Mouse (Mus musculus) neutrophil, adult 5-6 weeks (primary cell): ENCODE measurements around the gene Spcs2. TPM values are rescaled to one million over a fixed set of nuclear protein-coding genes. Genes with fewer than 3 reads are reported as not detected.
A peak's percentile ranks its signal among the peaks of the same experiment; 100 is the strongest.

Experiments
- ATAC-seq: fragments of 151-379, 151-347 bp; 2 replicates; pipeline ENCODE4 v1.8.0; 2017; ENCODE audit warnings: mild to moderate bottlenecking, moderate TSS enrichment; ENCODE audit not compliant: insufficient number of reproducible peaks, poor library complexity, low FRiP score, severe bottlenecking; ENCODE audit errors: extremely low read depth
- total RNA-seq: library from RNA; stranded (forward); fragments of 200-1000 nt; gene quantifications from 2 replicates; pipeline ENCODE4 v1.2.3, GENCODE M21; 2017

Spcs2 gene
- total RNA-seq, result 70.7 and 76.8 TPM in 2 replicates

DNA sequence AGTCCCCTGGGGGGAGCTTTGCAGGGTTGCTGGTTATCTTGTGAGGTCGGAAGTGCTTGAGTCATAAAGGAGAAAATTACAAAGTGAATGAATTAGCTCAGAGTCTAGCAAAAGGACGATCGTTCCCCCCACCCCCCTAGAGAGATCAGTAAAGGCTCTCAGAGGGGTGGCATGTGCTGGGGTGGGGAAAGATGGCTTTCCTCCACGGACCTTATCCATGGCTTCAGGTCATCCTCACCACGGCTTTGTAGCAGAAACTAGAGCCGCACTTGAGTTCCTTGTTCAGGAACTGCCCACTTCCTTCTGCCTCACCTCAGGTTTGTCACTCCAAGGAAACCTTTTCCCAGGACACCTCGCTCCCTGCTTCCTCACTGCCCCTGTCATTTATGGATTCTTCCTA lies at the start of gene Spcs2:
Gene Spcs2, minus strand, starts transcription at position 101 of the 400 bp plus-strand sequence.
- ATAC-seq, result no peak

DNA sequence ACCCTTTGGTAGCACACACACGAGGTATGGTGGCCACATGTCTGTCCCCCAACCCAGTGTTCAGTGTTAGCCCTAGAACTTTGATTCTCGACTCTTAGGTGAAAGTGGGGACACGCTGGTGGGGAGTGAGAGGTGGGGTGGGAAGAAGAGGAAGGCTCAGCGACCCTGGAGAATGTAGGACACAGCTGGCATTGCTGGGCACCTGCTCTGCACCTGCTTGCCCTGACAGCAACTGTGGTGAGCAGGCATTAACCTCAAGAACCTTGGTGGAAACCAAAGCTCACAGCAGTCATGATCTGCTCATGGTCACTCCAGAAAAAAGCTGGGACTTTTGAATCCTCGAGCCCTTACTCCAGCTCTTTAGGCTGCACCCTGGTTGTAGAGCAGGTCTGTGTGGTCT lies 47.8 kb upstream of the Spcs2 start:
- ATAC-seq, result no peak

DNA sequence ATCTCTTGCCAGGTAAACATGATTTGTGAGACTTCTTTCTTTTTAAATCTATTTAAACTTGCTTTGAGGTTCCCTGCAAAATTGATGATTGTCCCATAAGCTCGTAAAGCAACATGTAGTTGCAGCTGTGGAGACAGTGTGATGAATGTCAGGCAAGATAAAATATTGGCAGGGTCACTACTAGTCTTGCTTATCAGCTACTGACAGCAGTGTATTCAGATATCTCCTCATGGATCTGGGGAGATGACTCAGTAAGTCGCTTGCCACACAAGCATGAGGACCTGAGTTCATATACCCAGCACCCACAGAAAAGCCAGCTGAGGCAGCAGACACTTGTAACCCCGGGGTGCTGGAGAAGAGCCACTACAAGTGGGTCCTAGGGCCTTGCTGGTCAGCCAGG lies 44.2 kb upstream of the Spcs2 start:
- no peak for ATAC-seq

DNA sequence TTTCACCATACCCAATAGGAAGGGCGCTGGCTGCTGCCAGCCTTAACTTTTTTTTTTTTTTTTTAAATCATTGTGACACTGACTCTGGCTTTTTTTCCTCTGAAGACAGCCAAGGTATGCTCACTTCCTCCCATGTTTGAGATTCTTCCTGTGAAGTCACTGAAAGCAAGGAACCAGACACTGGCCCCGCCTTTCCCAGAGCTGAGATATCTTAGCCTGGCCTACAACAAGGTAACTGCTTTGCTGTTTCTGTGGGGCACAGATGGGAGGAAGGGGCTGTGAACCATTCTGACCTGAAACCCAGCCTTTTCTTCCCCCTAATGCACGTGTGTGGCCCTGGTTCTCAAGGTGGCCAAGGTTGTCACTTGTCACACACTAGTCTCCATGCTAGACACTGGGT lies 43.1 kb upstream of the Spcs2 start:
- ATAC-seq, result no peak

DNA sequence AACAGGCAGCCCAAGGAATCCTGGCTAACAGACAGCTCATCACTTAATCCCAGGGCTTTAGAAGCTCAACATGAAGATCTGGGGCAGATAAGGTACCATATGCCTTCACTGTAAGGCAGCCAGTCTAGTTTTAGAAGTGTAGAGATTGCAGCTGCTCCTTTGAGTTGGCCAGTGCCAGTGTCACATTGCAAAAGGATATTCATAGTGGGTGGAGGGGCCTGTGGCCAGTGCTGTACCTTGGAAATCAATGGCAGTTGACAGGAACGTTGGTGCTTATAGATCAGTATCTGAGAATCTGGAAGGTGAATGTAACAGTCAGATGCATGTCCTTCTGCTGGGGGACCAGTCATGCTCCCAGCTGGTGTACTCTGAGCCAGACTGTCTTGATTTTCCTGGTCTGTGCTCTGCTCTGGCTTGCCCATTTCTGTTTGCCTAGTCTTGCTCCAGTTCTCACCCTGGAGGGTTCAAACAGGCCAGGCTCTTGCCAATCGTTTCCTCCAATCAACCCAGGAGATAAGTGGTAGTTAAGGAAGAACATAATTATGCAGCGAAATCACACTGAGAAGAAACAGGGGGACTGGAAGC lies 41.3 kb upstream of the Spcs2 start:
- ATAC-seq, result no peak

DNA sequence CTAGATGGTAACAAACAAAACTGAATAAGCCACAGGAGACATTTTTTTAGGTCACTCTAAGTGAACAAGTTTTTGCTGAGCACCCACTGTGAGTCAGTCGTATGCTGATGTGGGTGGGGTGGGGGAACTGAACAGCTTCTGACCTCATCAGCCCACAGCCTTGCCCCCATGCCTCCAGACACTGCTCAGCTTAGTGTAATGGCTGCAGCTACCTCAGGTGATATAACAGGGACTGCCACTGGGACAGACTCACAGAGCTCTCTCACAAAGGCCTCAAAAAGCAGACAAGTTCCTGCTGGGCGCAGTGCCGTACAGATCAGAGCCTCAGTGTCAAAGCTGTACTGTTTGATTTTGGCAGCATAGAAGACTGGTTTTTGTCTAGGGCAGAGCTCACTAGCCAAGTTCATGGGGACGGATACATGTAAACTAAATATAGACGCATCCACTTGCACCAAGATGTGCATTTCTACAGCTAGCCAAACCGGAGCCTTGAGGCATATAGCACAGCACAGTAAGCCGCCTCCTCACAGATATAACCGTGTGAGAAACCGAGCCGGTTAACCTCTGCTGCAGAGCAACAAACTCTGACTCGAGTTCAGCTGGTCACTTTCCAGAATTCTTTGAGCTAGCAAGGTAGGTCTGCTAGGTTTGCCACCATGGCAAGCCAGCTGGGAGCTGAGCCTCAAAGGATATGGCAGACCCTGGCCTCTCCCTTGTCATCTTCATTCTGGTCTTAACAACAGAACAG lies 39.8 kb upstream of the Spcs2 start:
- no peak for ATAC-seq

DNA sequence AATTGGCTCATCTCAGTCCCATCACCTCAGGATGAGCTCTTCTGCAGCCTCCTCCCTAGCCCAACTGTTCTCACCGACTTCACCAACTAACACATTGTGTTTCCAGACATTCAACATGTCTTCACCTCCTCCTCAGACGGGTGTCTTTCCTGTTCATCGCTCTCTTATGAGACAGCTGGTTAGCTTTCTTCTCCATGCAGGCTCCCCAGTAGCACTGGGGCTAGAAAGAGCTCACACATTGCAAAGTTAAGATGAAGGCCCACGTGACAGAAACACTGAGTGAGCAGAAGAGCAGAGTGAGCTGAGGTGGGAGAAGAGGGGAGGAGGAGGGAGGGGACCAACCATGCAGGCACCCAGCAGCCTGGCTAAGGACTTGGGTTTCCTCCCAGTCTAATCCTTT lies 38.9 kb upstream of the Spcs2 start:
- no peak for ATAC-seq

DNA sequence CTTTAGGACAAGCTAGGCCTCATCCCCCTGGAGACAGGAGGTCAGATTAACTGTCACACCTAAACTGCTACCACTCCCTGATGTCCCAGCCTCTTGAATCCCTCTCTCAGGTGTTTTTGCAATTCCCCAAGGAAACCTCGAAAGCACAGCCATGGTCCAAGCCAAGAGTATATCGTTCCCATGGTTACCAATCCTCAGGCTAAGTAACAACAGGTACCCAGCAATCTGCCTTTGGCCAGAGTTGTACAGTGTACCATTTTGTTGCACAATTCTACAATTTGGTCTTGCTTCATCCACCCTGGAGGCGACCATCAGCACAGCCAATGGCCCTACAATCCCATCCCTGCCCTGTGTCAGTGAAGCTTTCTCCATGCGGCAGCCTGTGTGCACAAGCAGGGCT lies 33.6 kb upstream of the Spcs2 start:
- no peak for ATAC-seq

DNA sequence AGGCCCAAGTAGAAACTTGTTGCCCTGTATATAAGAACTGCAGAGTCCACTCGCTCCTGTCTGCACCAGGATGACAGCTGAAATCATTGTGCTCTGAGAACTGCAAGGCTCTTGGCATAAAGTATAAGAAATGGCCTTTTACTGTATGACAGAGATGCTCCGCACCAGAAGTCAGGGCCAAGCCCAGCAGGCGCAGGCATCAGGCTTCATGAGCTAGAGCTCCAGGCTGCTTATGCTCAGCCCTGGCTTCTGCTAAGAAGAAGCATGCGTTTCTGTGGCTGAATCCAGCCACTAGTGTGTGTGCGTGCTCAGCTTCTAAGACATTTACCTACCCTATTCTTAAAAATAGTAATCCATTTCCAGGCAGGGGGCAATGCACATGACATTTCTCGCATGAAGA lies 31.2 kb upstream of the Spcs2 start:
- ATAC-seq, result no peak

DNA sequence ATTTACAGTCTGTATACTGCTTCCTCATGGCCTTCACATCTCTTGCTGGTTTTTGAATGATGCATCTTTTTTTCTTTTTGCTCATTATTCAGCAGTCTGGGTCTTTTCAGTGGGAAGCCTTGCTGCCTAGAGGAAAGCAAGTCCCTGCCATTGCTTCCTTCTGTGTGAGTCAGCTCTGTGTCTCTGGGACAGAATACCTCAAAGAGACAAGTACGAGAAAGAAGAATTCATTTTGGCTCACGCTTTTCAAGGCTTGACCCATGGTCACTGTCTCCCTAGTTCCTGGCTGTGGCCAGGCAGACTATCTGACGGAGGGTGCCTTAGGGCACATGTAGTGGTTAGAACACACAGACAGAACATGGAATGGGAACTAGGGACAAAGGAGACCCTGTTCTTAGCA lies 30.7 kb upstream of the Spcs2 start:
- no peak for ATAC-seq

DNA sequence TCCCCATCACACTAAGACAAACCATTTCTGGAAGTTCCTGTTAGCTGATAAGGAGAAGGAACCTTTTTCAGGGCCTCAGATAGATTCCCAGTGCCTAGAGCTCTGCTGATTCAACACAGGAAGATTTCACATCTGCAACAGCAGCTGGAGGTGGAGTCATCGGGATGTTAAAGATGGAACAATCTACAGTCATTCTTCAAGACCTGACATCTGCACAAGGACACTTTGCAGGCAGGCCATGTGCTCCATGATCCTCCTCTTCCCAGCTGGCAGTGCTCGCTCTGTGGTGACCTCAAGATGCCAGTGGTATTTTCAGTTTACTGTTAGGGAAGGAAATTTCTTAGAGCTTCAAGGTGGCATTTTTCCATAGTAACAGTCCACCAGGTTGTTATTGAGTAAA lies 29.1 kb upstream of the Spcs2 start:
- ATAC-seq, result no peak

DNA sequence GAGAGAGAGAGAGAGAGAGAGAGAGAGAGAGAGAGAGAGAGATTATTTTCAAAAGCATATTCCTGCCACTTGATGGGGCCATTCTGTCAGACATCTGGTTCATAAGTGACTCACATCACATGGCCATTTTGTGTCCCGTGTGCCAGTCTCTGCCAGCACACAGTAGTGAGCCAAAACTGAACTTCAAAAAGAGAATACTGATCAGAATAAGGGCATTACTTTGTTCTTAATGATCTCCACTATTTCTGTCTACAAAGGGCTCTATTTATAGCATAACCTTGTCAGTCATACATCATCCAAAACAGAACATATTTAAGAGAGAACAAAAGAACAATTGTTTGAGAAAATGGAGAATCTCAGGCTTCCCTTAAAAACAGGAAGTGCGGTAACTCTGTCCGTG lies 28.2 kb upstream of the Spcs2 start:
- ATAC-seq, result no peak

DNA sequence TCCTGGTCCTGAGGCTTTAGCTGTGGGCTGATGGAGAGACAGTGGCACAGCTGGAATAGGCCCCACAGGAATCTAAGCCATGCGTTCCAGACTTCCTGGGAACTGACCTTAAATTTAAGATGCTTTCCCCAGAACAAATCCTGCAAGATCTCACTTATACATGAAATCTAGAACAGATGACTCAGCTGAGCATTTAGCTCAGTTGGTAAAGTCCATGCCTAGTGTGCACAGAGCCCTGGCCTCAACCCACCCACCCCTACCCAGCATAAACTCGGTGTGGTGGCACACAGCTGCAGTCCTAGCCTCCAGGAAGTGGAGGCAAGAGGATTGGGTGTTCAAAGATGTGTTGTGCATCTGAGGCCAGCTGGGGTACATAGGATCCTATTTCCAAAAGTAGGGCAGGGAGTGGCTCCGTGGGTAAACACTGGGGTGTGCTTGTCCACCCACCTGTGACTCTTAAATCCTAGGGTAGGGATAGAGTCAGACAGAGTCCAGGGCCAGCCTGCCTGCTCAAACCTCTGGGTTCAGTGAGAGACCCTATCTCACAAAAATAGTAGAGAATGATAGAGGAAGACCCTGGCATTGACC lies 27.0 kb upstream of the Spcs2 start:
- no peak for ATAC-seq

DNA sequence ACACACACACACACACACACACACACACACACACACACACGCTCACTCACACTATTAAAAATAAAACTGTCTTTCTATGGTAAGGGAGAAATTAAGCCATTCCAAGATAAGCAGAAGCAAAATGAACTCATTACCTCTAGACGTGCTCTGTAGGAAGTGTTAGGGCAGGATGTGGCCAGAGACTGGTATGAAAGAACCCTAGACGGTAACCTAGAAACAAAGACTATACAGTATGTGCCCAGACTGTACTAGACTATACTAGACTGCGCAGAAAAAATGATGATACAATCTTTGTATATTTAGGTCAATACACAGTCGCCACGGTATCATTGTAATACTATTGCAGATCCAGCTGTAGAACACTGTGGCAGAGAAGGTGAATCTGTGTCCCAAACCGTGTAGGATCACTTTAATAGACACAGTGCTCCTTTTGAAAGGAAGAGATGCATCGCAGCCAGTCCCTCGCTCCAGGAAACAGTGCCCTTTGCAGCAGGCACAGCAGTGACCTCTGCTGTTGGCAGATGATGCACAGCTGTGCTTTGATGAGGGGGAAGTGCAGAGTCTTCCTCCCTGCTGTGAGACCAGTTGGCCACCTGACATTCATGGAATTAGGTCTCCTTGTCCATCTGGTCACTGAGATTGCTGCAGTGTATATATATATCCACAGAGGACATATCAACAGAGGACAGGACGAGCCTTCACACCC lies 26.1 kb upstream of the Spcs2 start:
- no peak for ATAC-seq

DNA sequence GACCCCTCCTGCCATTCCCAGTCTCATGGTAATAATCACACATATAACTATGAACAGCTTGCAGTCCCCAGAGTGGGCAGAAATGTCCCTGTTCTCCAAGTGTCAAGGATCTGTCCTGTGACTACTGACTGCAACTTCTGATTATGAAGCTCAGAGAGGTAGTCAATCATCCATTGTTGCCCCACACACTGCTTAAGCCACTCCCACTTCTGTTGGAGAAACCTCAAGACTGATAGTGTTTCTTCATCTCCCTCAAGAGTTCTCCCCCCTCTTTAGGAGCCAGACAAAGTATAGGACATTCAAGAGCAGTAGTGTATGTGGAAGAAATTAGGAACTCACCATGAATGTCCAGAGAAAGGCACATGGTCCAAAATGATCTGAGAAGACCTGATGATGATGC lies 24.5 kb upstream of the Spcs2 start:
- ATAC-seq, result no peak

DNA sequence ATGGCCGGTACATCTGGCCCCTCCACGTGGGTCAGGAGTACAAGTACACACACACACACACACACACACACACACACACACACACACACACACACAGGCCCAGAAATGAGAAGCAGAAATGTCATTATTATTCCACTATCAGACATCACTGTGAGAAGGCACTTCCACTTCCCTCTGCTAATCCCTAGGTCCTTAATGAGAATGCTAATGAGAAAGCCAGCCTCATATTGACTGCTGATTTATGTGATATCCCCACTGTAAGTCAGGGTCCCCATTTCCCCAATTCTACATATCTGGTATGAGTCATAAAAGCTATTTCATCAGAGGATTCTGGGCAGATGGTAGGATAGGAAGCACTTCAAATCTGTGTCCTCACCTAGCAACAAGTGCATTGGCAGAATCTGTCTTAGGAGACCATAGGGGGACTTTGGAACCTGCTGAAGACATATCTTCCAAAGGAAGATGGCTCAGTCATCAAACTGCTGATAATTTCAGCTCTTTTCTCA lies 24.0 kb upstream of the Spcs2 start:
- ATAC-seq, result no peak

DNA sequence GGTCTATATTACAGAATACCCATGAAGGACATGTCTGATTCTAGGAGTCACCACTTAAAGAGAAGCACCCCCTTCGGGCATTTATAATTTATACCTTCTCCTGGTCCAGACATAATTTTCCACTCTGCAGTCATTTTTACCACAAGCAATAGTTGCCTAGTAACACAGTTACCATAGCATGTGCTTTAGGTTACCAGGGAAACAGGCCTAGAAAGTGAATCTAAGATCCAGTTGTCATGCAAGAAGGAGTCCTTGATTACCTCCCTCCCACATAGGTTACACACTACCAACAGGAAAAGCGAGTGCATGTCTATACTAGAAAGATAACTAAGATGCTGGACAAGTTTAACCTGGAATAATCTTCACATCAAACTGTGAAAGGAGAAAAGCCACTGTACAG lies 15.0 kb upstream of the Spcs2 start:
- ATAC-seq, result no peak

DNA sequence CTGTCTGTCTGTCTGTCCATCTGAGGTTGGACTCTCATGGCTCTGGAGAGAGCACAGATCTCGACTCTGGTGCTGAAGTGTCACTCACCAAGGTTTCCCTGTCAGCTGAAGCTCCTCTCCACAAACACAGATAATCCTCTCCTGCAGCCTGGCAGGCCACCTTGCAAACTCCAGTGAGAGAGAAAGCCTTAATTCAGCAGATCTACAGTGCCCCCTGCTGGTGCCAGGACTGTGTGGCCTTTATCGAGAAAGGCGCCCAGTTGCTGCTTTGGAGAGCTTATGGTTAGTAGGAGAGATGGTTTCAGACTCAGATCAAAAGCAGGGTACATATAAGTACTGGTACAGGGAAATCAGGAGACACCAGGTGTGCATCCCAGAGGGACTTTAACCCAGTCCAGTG lies 13.1 kb upstream of the Spcs2 start:
- peak; percentile 63; the same call in 1 of the 2 replicates for ATAC-seq

DNA sequence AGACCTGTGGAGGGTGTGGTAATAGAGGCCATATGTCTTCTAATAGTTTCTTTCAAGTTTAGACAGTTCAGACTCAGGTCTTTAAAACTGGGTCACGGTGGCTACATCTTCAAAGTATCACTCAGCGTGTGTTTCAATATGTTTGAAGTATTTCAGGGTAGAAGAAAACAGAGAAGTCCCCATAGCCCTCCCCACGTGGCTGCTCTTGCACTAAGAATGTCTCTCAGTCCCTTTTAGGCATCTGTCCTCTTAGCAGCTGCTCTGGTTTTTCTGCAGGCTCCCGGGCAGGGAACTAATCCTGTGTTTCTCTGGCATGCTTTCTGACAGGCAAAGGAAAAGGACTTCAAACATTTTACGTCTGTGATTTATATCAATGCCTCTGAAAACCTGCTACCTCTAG lies 12.6 kb upstream of the Spcs2 start:
- ATAC-seq, result no peak

DNA sequence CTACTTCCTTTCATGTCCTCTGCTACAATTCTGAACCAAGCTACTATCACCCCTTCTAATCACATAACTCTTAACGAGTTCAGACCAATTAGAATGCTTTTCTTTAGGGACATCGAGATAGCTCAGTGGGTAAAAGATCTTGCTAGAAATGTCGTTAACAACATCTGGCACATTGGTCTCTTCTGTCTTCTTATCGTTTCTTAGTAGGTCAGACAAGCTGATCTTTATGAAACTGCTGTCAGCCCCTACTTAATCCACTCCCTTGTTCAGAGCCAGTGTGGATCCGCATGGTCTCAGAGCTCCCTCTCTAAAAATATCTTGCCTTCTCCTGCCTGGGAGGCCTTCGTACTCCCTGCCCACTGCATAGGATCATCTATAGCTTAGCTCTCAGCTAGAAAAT lies 10.7 kb upstream of the Spcs2 start:
- ATAC-seq, result no peak
